Mouse (Mus musculus) ES-E14 (cell line): Measurements from ENCODE around the gene Otc.

ENCODE experiments used
- CHD2 ChIP-seq: IDR thresholded peaks from 2 replicates; pipeline ENCODE4 v1.6.1; 2014; ENCODE audit warnings: mild to moderate bottlenecking, low read depth, low read length, inconsistent platforms
- ZNF384 ChIP-seq: IDR thresholded peaks from 2 replicates; pipeline ENCODE4 v1.6.1; 2012; ENCODE audit warnings: low read depth, low read length, inconsistent platforms

- TF ChIP-seq ZNF384 (no peak), CHD2 (no peak)
Measured at GRCm38 (mm10) chrX:10330246-10330645, 78.1 kb downstream of the Otc start.
